In genomic region chr2:26957488-26957859, GRCm38 (mm10) we compare ENCODE assay signal across 14 mouse cellular contexts. TPM values are rescaled to one million over a fixed set of nuclear protein-coding genes. Genes with fewer than 3 reads are reported as not detected.
"Had no signal": no experiment of that assay in that cellular context is flagged by ENCODE, and none has a peak within 500 bp of the region (broad histone marks: within the 10 kb centered on the region; RNA-seq: fewer than 3 reads in every experiment).

No protein-coding gene starts in this region.

- H3K9me3 ChIP-seq: limb, embryonic 15.5 days; lung, embryonic 15.5 days; megakaryocyte, embryonic 14.5 days; midbrain, embryonic 15.5 days; neural tube, embryonic 12.5 days had no signal

- H3K27ac ChIP-seq: kidney, postnatal 0 days; limb, embryonic 15.5 days; lung, embryonic 15.5 days; macrophage; midbrain, embryonic 15.5 days; neural tube, embryonic 12.5 days had no signal

- ATAC-seq: hindbrain, embryonic 16.5 days; inflammation-experienced regulatory T-cells, adult 6 months; midbrain, embryonic 15.5 days had no signal

- H3K4me2 ChIP-seq: limb, embryonic 15.5 days; lung, embryonic 15.5 days; midbrain, embryonic 11.5 days; midbrain, embryonic 15.5 days; neural tube, embryonic 12.5 days had no signal

- H3K27me3 ChIP-seq: limb, embryonic 15.5 days; lung, embryonic 15.5 days; megakaryocyte, embryonic 14.5 days; midbrain, embryonic 15.5 days; neural tube, embryonic 12.5 days had no signal

- DNase-seq: layer of hippocampus, adult 9-11 months; layer of hippocampus, postnatal 36 days; lung, postnatal 14 days; thymus, postnatal 14 days had no signal

- H3K4me3 ChIP-seq: limb, embryonic 15.5 days; lung, embryonic 15.5 days; megakaryocyte, embryonic 14.5 days; midbrain, embryonic 15.5 days; neural tube, embryonic 12.5 days had no signal

- H3K9ac ChIP-seq: limb, embryonic 15.5 days; lung, embryonic 15.5 days; midbrain, embryonic 15.5 days; neural tube, embryonic 12.5 days had no signal

RNA-seq across cellular contexts. Expression of gene Adamts13, which starts 15.7 kb away (rescaled TPM):
- polyA plus RNA-seq: hindbrain, embryonic 16.5 days; inflammation-experienced regulatory T-cells, adult 6 months; limb, embryonic 15.5 days; lung, embryonic 15.5 days; macrophage; midbrain, embryonic 11.5 days; midbrain, embryonic 15.5 days; neural tube, embryonic 12.5 days had no signal

RNA-seq across cellular contexts. Expression of gene Stkld1, which starts 23.6 kb away (rescaled TPM):
- polyA plus RNA-seq: lung, embryonic 15.5 days; midbrain, embryonic 11.5 days; neural tube, embryonic 12.5 days had no signal
